Mouse (Mus musculus) cerebellum, adult 9-11 months (tissue): ENCODE measurements around the gene Srrm3.

ENCODE experiments used
- DNase-seq: peaks from one replicate; pipeline ENCODE4 v3.0.0; 2022

Gene Srrm3

DNA sequence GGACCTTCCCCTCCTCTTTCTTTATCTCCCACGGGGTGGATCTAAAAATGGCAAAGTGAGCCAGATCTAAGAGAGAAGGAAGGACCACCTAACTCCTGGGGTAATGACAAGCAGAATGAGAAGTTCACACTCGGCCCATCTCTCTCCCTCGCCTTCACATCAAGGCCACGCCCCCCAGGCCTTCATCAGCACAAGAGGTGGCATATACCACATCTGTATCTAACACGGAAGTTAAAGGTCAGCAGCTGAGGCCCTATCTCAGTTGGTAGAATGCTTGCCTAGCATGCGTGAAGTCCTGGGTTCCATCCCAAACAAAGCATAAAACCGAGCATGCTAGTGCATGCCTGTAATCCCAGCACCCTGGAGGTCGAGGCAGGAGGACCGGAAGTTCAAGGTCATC, 67.1 kb downstream of the Srrm3 start:
- DNase-seq = no peak

DNA sequence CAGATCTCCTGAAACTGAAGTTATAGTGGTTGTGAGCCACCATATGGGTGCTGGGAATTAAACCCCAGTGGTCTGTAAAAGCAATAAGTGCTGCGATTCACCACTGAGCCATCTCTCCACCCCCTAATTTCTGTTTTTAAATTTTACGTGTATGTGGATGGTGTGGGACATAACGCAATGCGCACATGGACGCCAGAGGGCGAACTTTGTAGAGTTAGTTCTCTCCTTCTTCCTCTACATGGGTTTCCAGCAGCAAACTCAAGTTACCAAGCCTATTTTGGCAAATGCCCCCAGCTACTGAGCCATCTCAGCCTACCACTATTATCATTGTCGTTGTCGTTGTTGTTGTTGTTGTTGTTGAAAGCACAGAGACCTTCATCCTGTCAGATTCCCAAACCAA, 70.5 kb downstream of the Srrm3 start:
- DNase-seq = peak; percentile 48

DNA sequence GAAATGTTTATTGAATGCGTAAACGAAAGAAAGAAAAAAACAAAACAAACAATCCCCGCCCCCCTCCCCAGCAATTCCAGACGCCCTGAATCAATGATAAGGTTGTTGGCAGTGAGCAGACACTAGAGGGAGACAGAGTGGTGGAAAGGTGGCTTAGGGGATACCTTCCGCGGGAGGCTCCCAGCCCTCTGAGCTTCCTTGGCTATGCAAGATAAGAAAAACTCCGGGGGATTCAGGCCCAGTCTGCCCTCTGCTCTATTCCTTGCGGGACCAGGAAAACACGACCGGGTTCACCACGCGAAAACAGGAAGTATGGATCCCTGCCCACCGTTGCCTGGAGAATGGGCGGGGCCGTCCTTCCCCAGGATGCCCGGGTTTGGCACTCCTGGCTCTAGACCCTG, 71.1 kb downstream of the Srrm3 start:
- DNase-seq = peak; percentile 60

DNA sequence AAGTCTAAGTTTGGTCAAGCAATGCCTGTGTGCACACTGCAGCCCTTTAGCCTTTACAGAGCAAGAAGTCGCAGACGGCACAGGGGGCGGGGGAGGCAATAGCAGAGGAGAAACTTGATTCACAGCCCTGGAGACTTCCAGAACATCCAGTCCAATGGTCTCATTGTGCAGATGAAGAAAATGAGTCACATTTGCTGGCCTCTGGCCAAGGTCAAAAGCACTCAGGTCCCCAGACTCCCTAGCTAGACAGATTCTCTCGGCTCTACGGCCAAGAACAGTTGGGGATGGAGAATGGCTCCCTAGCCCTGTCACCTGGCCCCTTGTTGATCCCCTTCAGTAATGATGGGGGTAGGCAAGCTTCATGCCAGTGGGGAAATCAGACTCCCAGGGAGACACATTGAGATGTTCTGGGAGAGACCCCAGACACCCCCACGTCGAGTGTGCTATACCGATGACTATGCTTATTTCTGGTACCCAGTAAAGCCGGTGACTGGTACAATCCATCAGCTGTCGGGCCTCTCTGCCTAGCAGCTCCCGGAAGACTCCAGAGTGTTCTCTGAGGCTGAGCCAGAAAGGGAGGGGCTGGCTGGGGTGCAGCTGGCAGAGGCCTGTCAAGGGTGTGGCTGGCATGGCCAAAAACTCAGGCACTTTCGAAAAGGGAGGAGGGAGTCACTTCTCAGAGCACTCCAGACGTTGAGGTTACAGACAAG, 72.9 kb downstream of the Srrm3 start:
- peak; percentile 54 for DNase-seq

- DNase-seq = no peak
Observed at GRCm38 (mm10) chr5:135884641-135885040, 78.0 kb downstream of the Srrm3 start.

DNA sequence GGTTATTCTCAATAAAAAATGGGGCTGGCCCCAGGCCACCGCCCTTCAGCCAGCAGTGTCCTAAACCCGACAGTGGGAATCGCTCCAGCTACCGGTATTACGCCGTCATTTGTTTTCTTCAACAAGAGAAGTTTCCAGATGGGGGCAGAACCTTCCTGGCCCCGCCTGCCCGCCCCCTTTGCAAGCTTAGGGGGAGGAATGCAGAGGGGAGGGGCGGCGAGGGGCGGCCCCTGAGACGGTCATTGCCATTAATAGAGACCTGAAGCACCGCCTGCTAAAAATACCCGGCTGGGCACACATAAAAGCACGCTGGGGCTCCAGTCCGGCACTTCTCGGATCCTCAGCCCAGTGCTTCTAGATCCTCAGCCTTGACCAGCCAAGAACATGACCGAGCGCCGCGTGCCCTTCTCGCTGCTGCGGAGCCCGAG, 81.0 kb downstream of the Srrm3 start, which contains the start of gene Hspb1:
Gene Hspb1 (plus strand): TSS at position 245 of the 428 bp plus-strand sequence.
- peak; percentile 35 for DNase-seq

DNA sequence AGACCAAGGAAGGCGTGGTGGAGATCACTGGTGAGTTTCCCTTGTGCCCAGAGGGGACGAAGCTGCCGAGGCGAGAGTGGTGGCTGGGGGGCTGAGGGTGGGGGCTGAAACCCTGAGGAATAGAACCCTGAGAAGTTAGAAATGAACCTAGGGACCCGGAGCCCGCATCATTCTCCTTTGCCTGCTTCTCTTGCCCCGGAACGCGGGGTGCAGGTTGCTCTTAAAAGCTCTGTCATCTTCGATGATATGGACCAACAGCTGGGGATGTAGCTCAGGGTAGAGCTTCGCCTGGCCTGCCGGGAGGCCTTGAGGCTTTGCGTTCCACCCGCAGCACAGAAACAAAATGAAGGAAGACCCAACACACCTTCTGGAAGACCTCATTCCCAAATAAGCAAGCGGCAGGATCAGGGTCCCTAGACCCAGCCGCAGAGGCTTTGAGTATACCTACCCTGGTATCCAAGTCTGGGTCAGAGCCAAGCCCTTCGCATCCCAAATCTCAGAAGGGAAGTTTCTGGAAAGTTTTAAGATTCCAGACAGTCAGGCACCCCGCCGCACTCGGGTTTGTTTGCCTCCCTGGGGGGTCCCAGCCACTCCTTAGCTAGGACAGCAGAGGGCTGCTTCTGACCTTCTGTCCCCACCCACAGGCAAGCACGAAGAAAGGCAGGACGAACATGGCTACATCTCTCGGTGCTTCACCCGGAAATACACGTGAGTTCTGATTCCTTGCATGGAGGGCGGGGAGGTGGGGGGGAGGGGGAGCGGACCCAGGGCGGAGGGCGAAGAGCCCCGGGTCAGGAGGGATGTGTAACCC, 81.9 kb downstream of the Srrm3 start:
- DNase-seq = peak; percentile 10

DNA sequence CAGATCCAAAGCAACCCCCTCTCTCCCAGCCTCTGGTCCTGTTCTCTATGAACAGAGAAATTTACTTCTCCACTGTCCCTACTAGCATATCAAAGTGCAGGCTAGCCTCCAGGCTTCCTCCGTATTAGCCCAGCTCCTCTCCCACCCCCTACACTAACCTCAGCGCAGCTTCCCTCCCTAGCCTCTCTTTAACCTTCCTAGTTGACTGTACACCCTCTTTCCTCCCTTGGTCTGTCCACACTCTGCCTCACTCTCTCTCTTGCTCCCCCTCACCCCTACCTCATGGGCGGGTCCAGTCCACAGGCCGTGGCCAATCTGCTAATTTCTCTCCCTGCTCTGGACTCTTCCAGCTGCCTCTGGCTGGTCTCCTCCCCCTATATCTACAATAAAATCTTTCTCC, 83.6 kb downstream of the Srrm3 start:
- DNase-seq = no peak

GRCm38 (mm10) chr5:135890920-135891319, 84.2 kb downstream of the Srrm3 start:
- DNase-seq = no peak

- peak; percentile 8 for DNase-seq
Observed at GRCm38 (mm10) chr5:135892589-135893351, 86.1 kb downstream of the Srrm3 start.

- DNase-seq = no peak
Observed at GRCm38 (mm10) chr5:135894958-135895357, 88.3 kb downstream of the Srrm3 start.

DNA sequence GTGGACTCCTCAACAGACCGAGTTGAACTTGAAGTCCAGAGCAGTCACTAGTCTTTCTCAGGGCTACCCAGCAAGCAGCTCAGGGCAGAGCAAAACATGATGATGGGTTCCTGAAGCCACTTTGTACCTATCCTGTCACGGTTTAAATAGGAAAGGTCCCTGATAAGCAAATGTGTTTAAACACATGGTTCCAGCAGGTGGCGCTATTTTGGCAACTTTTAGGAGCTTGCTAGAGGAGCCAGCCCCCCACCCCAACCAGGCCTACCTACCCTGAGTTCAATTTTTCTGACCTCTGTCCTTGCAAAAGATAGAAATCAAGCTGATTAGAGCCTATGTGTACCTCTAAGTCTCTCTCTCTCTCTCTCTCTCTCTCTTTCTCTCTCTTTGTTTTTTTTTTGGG, 91.3 kb downstream of the Srrm3 start:
- no peak for DNase-seq

DNA sequence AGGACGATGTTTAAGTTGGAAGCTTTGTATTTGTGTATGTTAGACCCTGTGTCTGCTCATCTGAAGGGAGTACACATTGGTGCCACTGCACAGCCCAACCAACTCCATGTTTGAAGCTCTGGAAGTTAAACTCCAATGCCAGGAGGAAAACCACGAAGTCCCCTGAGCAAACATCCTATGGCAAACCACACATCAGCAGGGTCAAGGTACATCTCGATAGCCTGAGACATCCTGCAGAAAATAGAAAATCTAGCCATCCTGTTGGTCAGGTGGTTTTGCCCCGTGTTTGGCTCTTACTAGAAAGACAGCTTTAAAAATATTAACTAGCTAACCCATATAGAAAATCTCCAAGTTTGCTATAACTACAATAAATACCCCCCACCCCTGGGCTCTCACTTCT, 92.3 kb downstream of the Srrm3 start:
- peak; percentile 10 for DNase-seq

DNA sequence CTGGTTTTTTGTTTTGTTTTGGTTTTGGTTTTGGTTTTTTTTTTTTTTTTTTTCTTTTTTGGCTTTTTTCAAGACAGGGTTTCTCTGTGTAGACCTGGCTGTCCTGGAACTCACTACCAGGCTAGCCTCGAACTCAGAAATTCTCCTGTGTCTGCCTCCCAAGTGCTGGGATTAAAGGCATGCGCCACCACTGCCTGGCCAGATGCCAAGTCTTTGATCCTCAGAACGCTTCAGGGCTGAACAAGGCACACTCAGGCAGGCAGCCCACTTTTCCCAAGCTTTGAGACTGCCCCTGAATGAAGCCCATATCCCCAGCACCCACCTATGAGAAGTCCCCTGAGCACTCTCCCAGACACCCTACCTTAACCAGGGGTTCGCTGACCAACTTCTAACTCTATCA, 93.1 kb downstream of the Srrm3 start:
- peak; percentile 41 for DNase-seq

DNA sequence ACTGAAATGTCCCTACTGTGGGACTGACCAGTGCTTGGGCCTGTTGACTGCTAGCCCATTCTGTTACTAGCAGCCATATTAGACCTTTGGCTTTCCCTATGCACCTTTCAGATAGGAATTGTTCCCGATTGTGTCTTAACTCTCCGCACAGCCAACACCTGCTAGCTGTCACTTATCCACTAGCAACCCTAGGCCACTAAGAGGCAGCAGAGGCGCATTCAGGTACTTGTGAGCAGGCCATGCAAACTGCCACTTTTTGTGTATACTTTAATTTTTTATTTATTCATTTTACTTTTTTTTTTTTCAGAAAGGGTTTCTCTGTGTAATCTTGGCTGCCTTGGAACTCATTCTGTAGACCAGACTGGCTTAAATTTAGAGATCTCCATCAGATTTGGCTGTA, 94.0 kb downstream of the Srrm3 start:
- no peak for DNase-seq

- DNase-seq = no peak
Observed at GRCm38 (mm10) chr5:135901354-135902095, 94.8 kb downstream of the Srrm3 start.

GRCm38 (mm10) chr5:135903058-135903457, 96.4 kb downstream of the Srrm3 start:
- no peak for DNase-seq

DNA sequence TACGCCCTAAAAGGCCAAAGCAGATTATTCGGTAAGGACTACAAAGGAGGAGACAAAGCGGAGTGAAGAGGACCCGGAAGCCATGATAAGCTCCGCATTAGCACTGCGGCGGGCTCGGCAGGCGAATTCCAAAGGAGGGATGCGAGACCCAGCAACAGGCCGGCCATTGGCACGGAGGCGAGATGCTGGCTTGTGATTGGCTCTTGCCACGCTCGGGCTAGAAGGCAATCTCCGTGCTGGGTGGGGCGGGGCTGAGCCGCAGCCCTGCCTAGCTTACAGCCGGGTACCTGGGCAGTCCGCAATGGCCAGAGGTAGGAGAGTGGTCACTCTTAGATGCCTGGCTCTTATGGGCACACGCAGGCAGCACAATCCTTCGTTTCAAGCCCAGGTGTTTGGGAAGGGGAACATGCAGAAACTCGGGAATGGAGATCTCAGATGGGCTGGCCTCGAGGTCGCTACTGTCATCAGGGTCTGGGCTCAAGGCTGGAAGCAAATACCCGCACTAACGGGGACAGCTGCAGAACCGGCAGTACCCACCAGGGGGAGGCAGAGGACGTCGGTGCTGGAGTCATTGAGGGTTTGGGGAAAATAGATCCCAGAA, 97.0 kb downstream of the Srrm3 start:
- DNase-seq = peak; percentile 99

DNA sequence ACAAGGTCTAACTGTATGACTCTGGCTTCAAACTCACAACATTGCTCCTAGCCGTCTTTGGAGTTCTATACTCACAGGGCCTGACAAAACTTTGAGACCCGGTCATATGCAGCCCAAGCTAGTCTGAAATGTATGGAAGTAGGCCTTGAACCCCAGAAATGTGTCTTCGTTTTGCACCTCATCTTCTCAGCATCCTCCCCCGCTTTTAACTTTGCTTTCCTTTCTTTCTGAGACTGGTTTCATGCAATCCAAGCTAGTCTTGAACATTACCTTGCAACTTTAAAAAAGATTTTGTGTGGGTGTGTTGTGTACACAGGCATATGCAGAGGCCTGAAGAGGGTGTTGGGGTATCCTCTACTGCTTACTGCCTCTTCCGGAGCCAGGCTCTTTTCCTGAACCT, 97.6 kb downstream of the Srrm3 start:
- DNase-seq = no peak

DNA sequence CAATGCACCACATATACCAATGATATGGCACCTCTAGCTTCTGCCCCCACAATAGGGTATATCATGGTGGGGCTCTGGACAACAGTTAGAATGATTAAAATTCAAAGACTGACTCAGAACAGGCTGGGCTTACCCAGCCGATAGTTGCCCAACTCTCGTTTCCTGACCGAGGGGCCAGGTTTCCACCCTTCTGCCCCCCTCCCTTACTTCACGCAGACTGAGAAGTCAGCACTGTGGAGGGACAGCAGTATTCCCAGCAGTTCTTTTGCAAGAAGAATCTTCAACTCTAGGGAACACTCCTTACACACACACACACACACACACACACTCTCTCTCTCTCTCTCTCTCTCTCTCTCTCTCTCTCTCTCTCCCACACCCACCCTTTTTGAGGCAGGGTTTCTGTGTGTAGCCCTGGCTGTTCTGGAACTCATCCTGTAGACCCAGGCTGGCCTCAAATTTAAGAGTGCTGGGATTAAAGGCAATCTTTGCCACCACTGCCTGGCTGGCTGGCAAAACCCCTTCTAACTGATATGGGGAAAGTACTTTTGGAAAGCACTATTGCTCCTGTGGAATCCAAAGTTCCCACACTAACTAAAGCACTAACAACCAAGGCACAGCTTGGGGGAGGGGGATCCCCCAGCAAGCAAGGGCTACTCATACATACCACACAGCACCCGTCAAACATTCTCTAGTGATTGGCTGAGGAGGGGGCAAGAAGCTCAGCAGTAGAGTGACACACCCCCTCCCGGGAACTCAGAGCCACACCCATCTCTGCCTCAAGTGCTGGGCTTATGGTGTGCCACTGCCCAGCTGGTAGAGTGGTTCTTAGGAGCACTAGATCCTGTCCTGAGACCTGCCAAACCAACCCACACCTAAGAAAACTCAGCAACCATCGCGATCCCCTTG, 98.9 kb downstream of the Srrm3 start:
- DNase-seq = no peak

DNA sequence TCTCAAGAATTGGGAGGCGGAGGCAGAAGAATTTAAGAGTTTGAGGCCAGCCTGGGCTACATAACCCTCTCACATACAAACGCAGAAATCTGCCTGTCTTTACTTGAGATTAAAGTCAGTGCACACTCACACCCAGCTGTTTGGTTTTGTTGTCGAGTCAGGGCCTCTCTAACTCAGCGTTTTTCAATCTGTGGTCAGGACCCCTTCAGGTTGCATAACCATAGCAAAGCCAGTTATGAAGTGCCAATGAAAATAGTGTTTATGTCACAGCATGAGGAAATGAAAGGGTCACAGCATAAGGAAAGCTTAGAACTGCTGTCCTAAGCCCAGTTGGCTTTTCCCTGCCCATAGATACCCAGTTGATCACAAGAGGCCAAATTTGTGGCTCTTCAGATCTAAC, 100.2 kb downstream of the Srrm3 start:
- no peak for DNase-seq
